Mouse (Mus musculus) liver, embryonic 13.5 days (tissue): Measurements from ENCODE around the gene Klhdc1. TPM values are rescaled to one million over a fixed set of nuclear protein-coding genes. Genes with fewer than 3 reads are reported as not detected.

Source experiments
- ATAC-seq: fragments of 200-750 bp; cut with Nextera tagmentation; 2 replicates; pipeline ENCODE4 v1.8.0; 2017; ENCODE audit warnings: low read depth, mild to moderate bottlenecking, moderate number of reproducible peaks, moderate library complexity
- DNase-seq: peaks from one replicate; pipeline ENCODE4 v3.0.0; 2022
- H3K27ac ChIP-seq: fragments of 300-500 bp; sonication (generic); 2 replicates; pipeline ENCODE4 v1.5.1; 2015; ENCODE audit warnings: moderate library complexity, mild to moderate bottlenecking, inconsistent platforms
- H3K27me3 ChIP-seq: fragments of 300-500 bp; sonication (generic); 2 replicates; pipeline ENCODE4 v1.6.1; 2015; ENCODE audit warnings: mild to moderate bottlenecking, inconsistent platforms
- H3K36me3 ChIP-seq: fragments of 300-500 bp; sonication (generic); 2 replicates; pipeline ENCODE4 v1.6.1; 2015; ENCODE audit warnings: mild to moderate bottlenecking, inconsistent platforms
- H3K4me1 ChIP-seq: fragments of 300-500 bp; sonication (generic); replicated peaks from 2 replicates; pipeline ENCODE4 v1.6.1; 2015; ENCODE audit warnings: inconsistent platforms
- H3K4me2 ChIP-seq: fragments of 300-500 bp; sonication (generic); 2 replicates; pipeline ENCODE4 v1.6.1; 2015; ENCODE audit warnings: inconsistent platforms, mild to moderate bottlenecking, moderate library complexity
- H3K4me3 ChIP-seq: fragments of 300-500 bp; sonication (generic); replicated peaks from 2 replicates; pipeline ENCODE4 v1.5.1; 2015; ENCODE audit warnings: mild to moderate bottlenecking, inconsistent platforms
- H3K9ac ChIP-seq: fragments of 300-500 bp; sonication (generic); 2 replicates; pipeline ENCODE4 v1.6.1; 2015; ENCODE audit warnings: mild to moderate bottlenecking, inconsistent platforms
- H3K9me3 ChIP-seq: fragments of 300-500 bp; sonication (generic); replicated peaks from 2 replicates; pipeline ENCODE4 v1.6.1; 2016; ENCODE audit warnings: inconsistent platforms
- WGBS: fragments of 180-500 bp; shearing (Covaris S2); methylation state at CpG from one replicate; pipeline ENCODE4 v1.1.7; 2015; ENCODE audit not compliant: insufficient replicate concordance; 5-methylcytosine and 5-hydroxymethylcytosine counted together
- polyA plus RNA-seq: library from polyadenylated mRNA; unstranded; fragments of >200 nt; fragmentation: Nextera tagmentation; extraction: Ambion mirVana; gene quantifications from 2 replicates; pipeline ENCODE4 v1.2.1, GENCODE M21; 2015

The Klhdc1 gene
- polyA plus RNA-seq, 1 experiment from 2014 or later, result 3.9 TPM

GRCm38 (mm10) chr12:69208520-69208919 is 32.5 kb upstream of the Klhdc1 start:
- no peak for ATAC-seq
- Histone ChIP-seq H3K4me3 (no peak overlapping the region), H3K9ac (no peak overlapping the region), H3K36me3 (peaks cover 85% of the 10 kb centered on the region), H3K27ac (no peak overlapping the region), H3K9me3 (no peaks in the 10 kb centered on the region), H3K4me2 (no peak overlapping the region), H3K27me3 (no peaks in the 10 kb centered on the region), H3K4me1 (no peaks in the 10 kb centered on the region)
- DNase-seq, result no peak
- WGBS, result 75% methylated on average over 2 of the region's 2 CpGs

GRCm38 (mm10) chr12:69210056-69210979 is 30.7 kb upstream of the Klhdc1 start:
- no peak overlapping the region for H3K4me2 ChIP-seq
- H3K4me1 ChIP-seq, result no peaks in the 10 kb centered on the region
- no peaks in the 10 kb centered on the region for H3K9me3 ChIP-seq
- peaks cover 94% of the 10 kb centered on the region for H3K36me3 ChIP-seq
- 89% methylated on average over 18 of the region's 18 CpGs for WGBS
- no peak for ATAC-seq
- no peak overlapping the region for H3K4me3 ChIP-seq
- DNase-seq, result no peak
- no peak overlapping the region for H3K9ac ChIP-seq
- H3K27me3 ChIP-seq, result no peaks in the 10 kb centered on the region
- no peak overlapping the region for H3K27ac ChIP-seq

DNA sequence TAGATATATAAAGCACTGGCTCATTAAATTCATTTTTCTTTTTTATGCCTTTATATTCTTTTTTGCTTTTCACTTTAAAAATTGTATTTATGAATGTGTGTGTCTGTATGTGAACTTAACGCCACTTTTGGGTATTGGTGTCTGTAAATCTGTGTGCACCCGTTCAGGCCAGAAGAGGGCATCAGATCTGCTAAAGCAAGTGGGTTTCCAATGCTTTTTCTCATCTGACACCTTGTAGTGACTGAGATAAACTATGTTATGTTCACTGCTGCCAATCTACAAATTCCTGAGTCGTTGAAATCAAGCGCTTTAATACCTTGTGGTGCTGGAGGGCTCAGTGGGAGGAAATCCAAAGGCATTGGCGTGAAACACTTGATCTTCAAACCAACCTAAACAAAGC is 29.9 kb upstream of the Klhdc1 start:
- 83% methylated on average over 5 of the region's 5 CpGs for WGBS
- H3K36me3 ChIP-seq, result peaks cover 96% of the 10 kb centered on the region
- ATAC-seq (no peak), DNase-seq (no peak)
- no peaks in the 10 kb centered on the region for H3K27me3 ChIP-seq
- H3K27ac ChIP-seq, result no peak overlapping the region
- no peaks in the 10 kb centered on the region for H3K4me1 ChIP-seq
- H3K9ac ChIP-seq, result no peak overlapping the region
- no peak overlapping the region for H3K4me2 ChIP-seq
- no peak overlapping the region for H3K4me3 ChIP-seq
- no peaks in the 10 kb centered on the region for H3K9me3 ChIP-seq

GRCm38 (mm10) chr12:69213186-69213777 is 27.7 kb upstream of the Klhdc1 start:
- Histone ChIP-seq H3K9ac (no peak overlapping the region), H3K4me2 (no peak overlapping the region), H3K9me3 (no peaks in the 10 kb centered on the region), H3K4me3 (no peak overlapping the region), H3K27me3 (no peaks in the 10 kb centered on the region), H3K36me3 (peaks cover 96% of the 10 kb centered on the region), H3K4me1 (no peaks in the 10 kb centered on the region), H3K27ac (no peak overlapping the region)
- DNase-seq (no peak), ATAC-seq (no peak)
- 85% methylated on average over 13 of the region's 13 CpGs for WGBS

DNA sequence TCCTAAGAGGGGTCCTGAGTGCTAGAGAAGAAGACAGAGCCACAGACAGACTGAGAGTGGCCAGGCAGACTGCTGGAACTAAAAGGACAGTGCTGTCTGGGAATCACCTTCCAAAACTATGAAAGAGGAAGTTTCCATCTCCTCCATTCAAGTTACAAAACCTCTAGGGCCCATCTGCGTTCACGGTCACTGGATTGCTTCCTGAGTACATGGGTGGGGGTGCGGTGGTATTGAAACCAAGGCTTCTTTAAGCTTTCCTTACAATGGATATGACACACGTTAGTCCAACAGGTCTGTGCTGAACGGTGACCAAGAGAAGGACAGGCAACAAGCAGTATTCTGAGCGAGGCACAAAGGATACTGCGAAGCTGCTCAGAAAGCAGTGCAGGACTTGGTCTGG is 26.6 kb upstream of the Klhdc1 start:
- ATAC-seq, result no peak
- 83% methylated on average over 7 of the region's 7 CpGs for WGBS

DNA sequence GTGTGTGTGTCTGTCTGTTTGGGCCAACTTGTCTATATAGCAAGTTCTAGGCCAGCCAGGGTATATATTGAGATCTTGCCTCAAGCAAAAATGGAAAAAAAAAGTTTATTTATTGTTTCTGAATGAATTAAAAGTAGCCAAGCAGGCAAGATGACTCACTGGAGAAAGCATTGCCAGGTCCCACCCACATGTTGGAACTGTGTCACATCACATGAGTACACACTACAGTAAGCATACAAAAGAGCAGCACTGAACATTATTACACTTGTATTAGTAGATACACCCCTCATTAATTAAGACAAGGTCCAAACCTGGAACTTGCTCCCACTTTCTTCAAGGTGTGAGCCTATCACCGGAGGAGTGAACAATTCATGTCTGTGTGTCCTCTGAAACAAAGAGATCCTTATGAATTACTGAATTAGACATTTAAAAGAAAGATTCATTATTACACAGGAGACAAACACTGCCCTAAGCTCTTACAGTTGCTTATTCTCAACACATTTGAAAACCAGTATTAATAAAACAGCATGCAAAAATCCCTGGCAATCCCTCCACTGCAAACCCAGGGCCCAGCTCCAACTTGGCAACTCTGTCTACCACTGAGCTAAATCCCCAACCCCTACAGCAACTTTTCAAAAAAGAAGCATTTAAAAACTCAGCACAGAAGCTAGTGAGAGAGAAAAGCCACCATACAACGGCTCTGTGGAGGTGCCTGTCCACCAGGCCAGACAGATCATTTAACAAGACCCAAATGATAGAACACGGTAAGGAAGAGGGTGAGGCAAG is 25.8 kb upstream of the Klhdc1 start:
- H3K36me3 ChIP-seq, result peaks cover 99% of the 10 kb centered on the region
- ATAC-seq (no peak), DNase-seq (no peak)
- H3K4me1 ChIP-seq, result no peaks in the 10 kb centered on the region
- H3K27me3 ChIP-seq, result no peaks in the 10 kb centered on the region
- H3K27ac ChIP-seq, result no peak overlapping the region
- no peaks in the 10 kb centered on the region for H3K9me3 ChIP-seq
- 88% methylated on average over 3 of the region's 3 CpGs for WGBS
- H3K4me2 ChIP-seq, result no peak overlapping the region
- no peak overlapping the region for H3K9ac ChIP-seq
- H3K4me3 ChIP-seq, result no peak overlapping the region

More for the DNA sequence above, 26.6 kb upstream of the Klhdc1 start:
- H3K9me3 ChIP-seq, result no peaks in the 10 kb centered on the region
- DNase-seq, result no peak
- H3K9ac ChIP-seq, result no peak overlapping the region
- H3K4me3 ChIP-seq, result no peak overlapping the region
- H3K27ac ChIP-seq, result no peak overlapping the region
- no peak overlapping the region for H3K4me2 ChIP-seq
- H3K27me3 ChIP-seq, result no peaks in the 10 kb centered on the region
- no peaks in the 10 kb centered on the region for H3K4me1 ChIP-seq
- H3K36me3 ChIP-seq, result peaks cover 99% of the 10 kb centered on the region

DNA sequence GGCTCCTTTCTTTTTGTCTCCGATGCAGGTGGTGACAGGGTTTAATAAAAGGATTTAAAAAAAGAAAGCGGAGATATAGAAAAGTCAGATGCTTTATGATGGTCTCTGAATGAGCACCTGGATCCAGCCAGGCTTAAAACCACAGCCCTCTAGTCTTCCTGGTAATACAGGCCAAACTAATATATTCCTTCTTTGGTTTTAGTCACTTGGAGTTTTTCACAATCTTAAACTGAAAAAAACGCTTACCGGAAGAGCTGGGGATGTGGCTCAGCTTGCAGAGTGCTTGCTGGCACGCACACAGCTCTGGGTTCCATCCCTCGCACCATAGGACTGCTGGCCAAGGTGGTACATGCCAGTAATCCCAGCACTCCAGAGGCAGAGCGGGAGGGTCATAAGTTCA is 24.4 kb upstream of the Klhdc1 start:
- Histone ChIP-seq H3K4me3 (no peak overlapping the region), H3K9me3 (no peaks in the 10 kb centered on the region), H3K27ac (no peak overlapping the region), H3K4me1 (peaks cover 8% of the 10 kb centered on the region; the same call in 1 of the 2 replicates), H3K4me2 (no peak overlapping the region), H3K36me3 (peaks cover 98% of the 10 kb centered on the region), H3K27me3 (no peaks in the 10 kb centered on the region), H3K9ac (no peak overlapping the region)
- ATAC-seq (no peak), DNase-seq (no peak)
- 85% methylated on average over 7 of the region's 7 CpGs for WGBS

GRCm38 (mm10) chr12:69220613-69221277 is 20.2 kb upstream of the Klhdc1 start:
- Histone ChIP-seq H3K4me3 (no peak overlapping the region), H3K4me1 (peaks cover 12% of the 10 kb centered on the region), H3K27ac (0 out of 2 replicates have a peak overlapping the region, but pooled peaks have one; percentile 0), H3K4me2 (no peak overlapping the region), H3K9me3 (no peaks in the 10 kb centered on the region), H3K36me3 (peaks cover 87% of the 10 kb centered on the region), H3K9ac (no peak overlapping the region), H3K27me3 (no peaks in the 10 kb centered on the region)
- no peak for DNase-seq
- peak; percentile 54; the same call in 1 of the 2 replicates for ATAC-seq
- WGBS, result 82% methylated on average over 19 of the region's 19 CpGs

DNA sequence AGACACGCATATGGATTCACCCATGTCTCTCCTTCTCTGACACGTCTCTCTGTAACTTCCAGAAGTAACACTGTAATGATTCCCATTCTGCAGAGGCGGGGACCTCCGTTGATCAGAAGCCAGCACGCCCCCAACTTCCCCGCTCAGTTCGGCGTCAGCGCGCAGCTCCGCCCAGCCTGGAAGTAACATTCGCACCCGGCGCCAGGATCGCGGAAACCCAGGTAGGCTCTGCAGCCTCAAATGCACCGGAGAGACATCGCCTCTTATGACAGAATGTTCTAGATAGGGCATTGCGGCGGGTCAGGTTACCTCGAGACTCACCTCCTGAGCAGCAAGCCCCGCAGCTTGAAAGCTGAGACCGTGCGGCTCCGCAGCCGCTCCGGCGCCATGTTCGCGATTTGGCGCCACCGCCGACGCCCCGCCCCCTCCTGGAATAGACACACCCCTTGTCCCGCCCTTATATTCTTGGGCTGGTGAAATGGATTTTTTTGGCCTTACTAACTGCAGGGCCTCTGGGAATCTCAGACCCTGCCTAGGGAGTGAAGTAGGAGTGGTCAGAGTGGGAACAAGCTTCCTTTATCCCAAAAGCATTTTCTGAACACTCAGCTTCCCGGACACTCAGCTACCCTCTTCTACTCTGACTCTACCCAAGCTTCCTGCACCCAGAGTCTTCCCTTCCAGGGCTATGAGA is 13.1 kb upstream of the Klhdc1 start, which contains the start of gene Pole2:
Pole2 (minus strand) TSS at position 420 of the 691 bp plus-strand sequence.
- Histone ChIP-seq H3K9ac (peak within 1 kb of the TSS; percentile 69), H3K4me2 (peak within 1 kb of the TSS; percentile 75)
- under 1% methylated on average over 37 of the region's 37 CpGs for WGBS

GRCm38 (mm10) chr12:69229251-69229650 is 11.7 kb upstream of the Klhdc1 start:
- Histone ChIP-seq H3K36me3 (peaks cover 17% of the 10 kb centered on the region), H3K27me3 (no peaks in the 10 kb centered on the region), H3K27ac (no peak overlapping the region), H3K9ac (no peak overlapping the region), H3K4me2 (no peak overlapping the region), H3K9me3 (no peaks in the 10 kb centered on the region), H3K4me3 (no peak overlapping the region), H3K4me1 (peaks cover 30% of the 10 kb centered on the region)
- 59% methylated on average over 2 of the region's 2 CpGs for WGBS
- ATAC-seq (no peak), DNase-seq (peak; percentile 49)

More for the DNA sequence above, 13.1 kb upstream of the Klhdc1 start, which contains the start of gene Pole2:
- Histone ChIP-seq H3K4me3 (peak within 1 kb of the TSS; percentile 63), H3K36me3 (peaks cover 29% of the 10 kb centered on the region), H3K4me1 (peaks cover 30% of the 10 kb centered on the region), H3K27me3 (no peaks in the 10 kb centered on the region), H3K9me3 (no peaks in the 10 kb centered on the region), H3K27ac (peak within 1 kb of the TSS; percentile 50)
- peak; percentile 97 for ATAC-seq
- DNase-seq, result peak; percentile 82
